Mouse (Mus musculus): ENCODE data around the gene Npas3. TPM values are rescaled to one million over a fixed set of nuclear protein-coding genes. Genes with fewer than 3 reads are reported as not detected.

Gene Npas3
- polyA plus RNA-seq, 1 experiment from 2014 or later = 7.2 TPM

DNA sequence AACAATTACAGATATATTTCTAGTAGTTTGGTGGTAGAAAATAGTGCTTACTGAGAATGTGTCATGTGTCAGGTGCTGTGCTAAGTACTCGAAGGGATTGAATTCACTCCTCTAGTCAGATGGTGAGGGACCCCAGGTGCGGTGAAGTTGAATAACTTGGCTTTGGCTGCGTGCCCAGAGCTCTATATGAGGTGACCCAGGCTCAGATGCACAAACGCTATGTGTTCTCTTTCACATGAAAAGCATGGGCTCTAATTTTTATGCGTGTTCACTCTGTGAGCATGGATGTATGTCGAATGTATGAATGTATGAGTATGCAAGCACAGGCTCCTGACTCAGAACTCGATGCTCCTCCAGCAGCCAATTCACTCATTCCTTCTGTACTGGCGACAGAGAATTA, 199.0 kb downstream of the Npas3 start:
- Histone ChIP-seq H3K9me3 (no peaks in the 10 kb centered on the region), H3K27me3 (ENCODE audit: poor library complexity, severe bottlenecking) (peaks cover 8% of the 10 kb centered on the region; the same call in 1 of the 2 replicates), H3K4me3 (no peak overlapping the region), H3K4me1 (peaks cover 55% of the 10 kb centered on the region), H3K27ac (peak overlapping the region; percentile 52; the same call in 1 of the 2 replicates), H3K36me3 (replicated peaks) (no peaks in the 10 kb centered on the region)
- 56% methylated on average over 8 of the region's 8 CpGs for WGBS
- peak; percentile 23 for DNase-seq (ENCODE audit: extremely low spot score, low spot score)

GRCm38 (mm10) chr12:53448040-53448439, 199.6 kb downstream of the Npas3 start:
- H3K4me3 ChIP-seq = no peak overlapping the region
- H3K4me1 ChIP-seq = peaks cover 55% of the 10 kb centered on the region
- DNase-seq (ENCODE audit: extremely low spot score, low spot score) = peak; percentile 49
- WGBS = 6% methylated on average over 3 of the region's 3 CpGs
- no peaks in the 10 kb centered on the region for H3K36me3 ChIP-seq (replicated peaks)
- H3K9me3 ChIP-seq = no peaks in the 10 kb centered on the region
- H3K27me3 ChIP-seq (ENCODE audit: poor library complexity, severe bottlenecking) = peaks cover 8% of the 10 kb centered on the region; the same call in 1 of the 2 replicates
- H3K27ac ChIP-seq = peak overlapping the region; percentile 52

DNA sequence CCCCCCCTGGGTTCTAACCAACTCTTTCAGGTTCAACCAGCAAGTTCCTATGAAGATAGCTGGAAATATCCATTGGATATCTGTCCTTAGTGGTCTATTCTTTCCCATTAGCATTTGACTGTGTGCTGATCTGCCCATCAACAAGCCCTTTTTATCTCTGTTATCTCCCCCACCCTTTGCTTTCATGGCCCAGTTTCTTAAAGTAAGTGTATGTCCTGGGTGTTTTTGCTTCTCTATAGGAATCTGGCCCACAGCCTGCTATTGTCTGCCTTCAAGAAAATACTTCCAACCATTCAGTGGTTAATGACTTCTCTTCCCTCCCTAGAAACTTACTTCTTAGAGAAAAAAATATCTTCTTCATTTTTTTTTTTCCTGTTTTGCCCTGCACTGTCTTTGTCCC, 219.1 kb downstream of the Npas3 start:
- H3K36me3 ChIP-seq (replicated peaks) = no peaks in the 10 kb centered on the region
- H3K4me1 ChIP-seq = no peaks in the 10 kb centered on the region
- no peak for DNase-seq (ENCODE audit: extremely low spot score, low spot score)
- H3K27ac ChIP-seq = no peak overlapping the region
- H3K27me3 ChIP-seq (ENCODE audit: poor library complexity, severe bottlenecking) = no peaks in the 10 kb centered on the region
- no peaks in the 10 kb centered on the region for H3K9me3 ChIP-seq
- no peak overlapping the region for H3K4me3 ChIP-seq

DNA sequence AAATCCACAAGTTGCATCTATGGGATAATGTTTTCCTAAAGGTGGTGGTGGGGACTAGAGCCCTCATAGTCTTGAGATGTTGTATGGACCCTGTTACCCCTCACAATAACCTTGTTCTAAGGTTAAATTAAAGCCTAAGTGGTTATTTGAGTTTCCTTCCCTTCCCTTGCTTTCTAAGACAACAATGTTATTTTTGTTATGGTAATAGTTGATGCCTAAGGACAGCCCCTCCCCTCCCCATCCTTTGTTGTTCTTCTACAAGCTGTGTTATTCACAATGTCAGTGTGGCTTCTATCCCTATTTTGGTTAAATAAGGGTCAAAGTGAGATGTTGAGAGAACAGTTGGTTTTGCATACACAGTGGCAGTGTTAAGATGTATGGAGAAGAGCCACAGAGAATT, 226.0 kb downstream of the Npas3 start:
- Histone ChIP-seq H3K9me3 (no peaks in the 10 kb centered on the region), H3K4me1 (peaks cover 11% of the 10 kb centered on the region), H3K36me3 (replicated peaks) (no peaks in the 10 kb centered on the region), H3K4me3 (no peak overlapping the region), H3K27ac (no peak overlapping the region), H3K27me3 (ENCODE audit: poor library complexity, severe bottlenecking) (no peaks in the 10 kb centered on the region)
- DNase-seq (ENCODE audit: extremely low spot score, low spot score) = no peak

GRCm38 (mm10) chr12:53484924-53485323, 236.4 kb downstream of the Npas3 start:
- Histone ChIP-seq H3K36me3 (replicated peaks) (no peaks in the 10 kb centered on the region), H3K4me3 (no peak overlapping the region), H3K4me1 (0 out of 2 replicates have a peak, but pooled peaks cover 3% of the 10 kb centered on the region), H3K27me3 (ENCODE audit: poor library complexity, severe bottlenecking) (no peaks in the 10 kb centered on the region), H3K27ac (no peak overlapping the region), H3K9me3 (no peaks in the 10 kb centered on the region)
- WGBS = 94% methylated on average over 6 of the region's 6 CpGs
- no peak for DNase-seq (ENCODE audit: extremely low spot score, low spot score)

GRCm38 (mm10) chr12:53496386-53496785, 247.9 kb downstream of the Npas3 start:
- H3K9me3 ChIP-seq = no peaks in the 10 kb centered on the region
- no peaks in the 10 kb centered on the region for H3K27me3 ChIP-seq (ENCODE audit: poor library complexity, severe bottlenecking)
- DNase-seq (ENCODE audit: extremely low spot score, low spot score) = no peak
- no peak overlapping the region for H3K27ac ChIP-seq
- peaks cover 37% of the 10 kb centered on the region for H3K4me1 ChIP-seq
- peaks cover 6% of the 10 kb centered on the region; the same call in 1 of the 2 replicates for H3K36me3 ChIP-seq (replicated peaks)
- no peak overlapping the region for H3K4me3 ChIP-seq

DNA sequence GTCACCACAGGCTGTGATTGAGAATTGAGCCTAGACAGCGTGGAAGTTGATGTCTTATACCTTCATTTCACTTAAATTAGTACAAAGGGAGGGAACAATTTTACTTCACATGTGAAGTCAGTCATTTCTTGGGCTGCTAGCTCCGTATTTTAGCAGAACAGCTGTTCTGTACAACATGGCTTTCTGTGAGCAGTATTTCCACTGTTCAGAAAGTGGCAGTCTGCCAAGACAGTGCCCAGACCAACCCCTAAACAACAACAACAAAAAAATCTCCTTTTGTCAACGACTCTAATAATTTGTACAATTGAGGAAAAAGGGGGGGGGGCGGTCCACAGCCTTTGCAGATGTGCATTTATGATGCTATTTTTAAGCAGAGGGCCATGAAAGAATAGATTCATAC, 266.4 kb downstream of the Npas3 start:
- H3K4me3 ChIP-seq = no peak overlapping the region
- WGBS = 82% methylated on average over 4 of the region's 4 CpGs

GRCm38 (mm10) chr12:53519556-53519955, 271.1 kb downstream of the Npas3 start:
- no peaks in the 10 kb centered on the region for H3K27me3 ChIP-seq (ENCODE audit: poor library complexity, severe bottlenecking)
- 93% methylated on average over 4 of the region's 4 CpGs for WGBS
- no peak overlapping the region for H3K27ac ChIP-seq
- peaks cover 7% of the 10 kb centered on the region; the same call in 1 of the 2 replicates for H3K4me1 ChIP-seq
- H3K4me3 ChIP-seq = no peak overlapping the region
- no peaks in the 10 kb centered on the region for H3K9me3 ChIP-seq
- no peaks in the 10 kb centered on the region for H3K36me3 ChIP-seq (replicated peaks)
- no peak for DNase-seq (ENCODE audit: extremely low spot score, low spot score)

More for the DNA sequence above, 266.4 kb downstream of the Npas3 start:
- H3K27ac ChIP-seq = no peak overlapping the region
- DNase-seq (ENCODE audit: extremely low spot score, low spot score) = no peak
- H3K27me3 ChIP-seq (ENCODE audit: poor library complexity, severe bottlenecking) = no peaks in the 10 kb centered on the region
- H3K36me3 ChIP-seq (replicated peaks) = no peaks in the 10 kb centered on the region
- H3K9me3 ChIP-seq = peaks cover 3% of the 10 kb centered on the region; the same call in 1 of the 2 replicates
- H3K4me1 ChIP-seq = no peaks in the 10 kb centered on the region

DNA sequence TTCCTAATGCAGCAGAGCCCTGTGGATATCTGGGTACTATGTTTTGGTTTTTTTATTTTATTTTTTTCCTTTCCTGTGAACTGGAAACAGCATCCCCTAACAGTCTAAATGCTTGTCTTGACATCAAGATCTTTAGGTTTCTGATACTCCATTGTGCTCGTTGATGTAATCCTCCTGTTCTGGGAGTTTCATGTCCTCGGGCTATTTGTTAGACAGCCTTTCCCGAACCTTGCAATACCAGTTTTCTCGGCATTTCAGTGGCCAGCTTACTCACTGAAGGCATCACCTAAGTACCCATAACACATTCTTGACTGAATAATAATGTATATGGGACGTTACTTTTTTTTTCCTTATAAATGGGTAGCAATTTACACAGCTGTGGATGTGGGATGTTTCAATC, 274.2 kb downstream of the Npas3 start:
- H3K27me3 ChIP-seq (ENCODE audit: poor library complexity, severe bottlenecking) = no peaks in the 10 kb centered on the region
- H3K4me1 ChIP-seq = peaks cover 30% of the 10 kb centered on the region
- 60% methylated on average over 5 of the region's 5 CpGs for WGBS
- H3K36me3 ChIP-seq (replicated peaks) = no peaks in the 10 kb centered on the region
- no peaks in the 10 kb centered on the region for H3K9me3 ChIP-seq
- no peak for DNase-seq (ENCODE audit: extremely low spot score, low spot score)
- no peak overlapping the region for H3K27ac ChIP-seq
- H3K4me3 ChIP-seq = no peak overlapping the region

GRCm38 (mm10) chr12:53527046-53527445, 278.6 kb downstream of the Npas3 start:
- DNase-seq (ENCODE audit: extremely low spot score, low spot score) = no peak
- Histone ChIP-seq H3K27ac (no peak overlapping the region), H3K4me3 (no peak overlapping the region), H3K27me3 (ENCODE audit: poor library complexity, severe bottlenecking) (no peaks in the 10 kb centered on the region), H3K9me3 (peaks cover 3% of the 10 kb centered on the region; the same call in 1 of the 2 replicates), H3K4me1 (peaks cover 31% of the 10 kb centered on the region), H3K36me3 (replicated peaks) (peaks cover 3% of the 10 kb centered on the region; the same call in 1 of the 2 replicates)
- WGBS = 87% methylated on average over 3 of the region's 3 CpGs

DNA sequence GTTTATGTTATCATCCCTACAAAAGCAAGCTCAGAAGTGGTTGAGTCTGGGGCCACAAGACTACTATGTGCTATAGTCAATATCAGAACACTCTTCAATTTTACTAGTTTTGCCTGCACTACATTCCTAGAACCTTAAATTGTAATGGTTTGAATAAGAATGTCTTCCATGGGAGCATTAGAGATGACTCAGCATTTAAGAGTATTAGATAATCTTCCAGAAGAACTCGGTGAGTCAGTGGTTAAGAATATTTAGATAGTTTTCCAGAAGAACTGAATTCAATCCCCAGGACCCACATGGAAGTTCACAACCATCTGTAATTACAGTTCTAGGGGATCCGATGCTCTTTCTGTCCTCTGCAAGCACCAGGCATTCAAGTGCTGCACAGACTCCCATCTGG, 280.9 kb downstream of the Npas3 start:
- no peak for DNase-seq (ENCODE audit: extremely low spot score, low spot score)
- Histone ChIP-seq H3K36me3 (replicated peaks) (peaks cover 5% of the 10 kb centered on the region; the same call in 1 of the 2 replicates), H3K4me3 (no peak overlapping the region), H3K27ac (no peak overlapping the region), H3K27me3 (ENCODE audit: poor library complexity, severe bottlenecking) (no peaks in the 10 kb centered on the region), H3K4me1 (peaks cover 27% of the 10 kb centered on the region), H3K9me3 (peaks cover 3% of the 10 kb centered on the region; the same call in 1 of the 2 replicates)
- WGBS = 93% methylated on average over 2 of the region's 2 CpGs

GRCm38 (mm10) chr12:53536816-53537215, 288.3 kb downstream of the Npas3 start:
- Histone ChIP-seq H3K4me1 (peaks cover 24% of the 10 kb centered on the region), H3K36me3 (replicated peaks) (peaks cover 5% of the 10 kb centered on the region; the same call in 1 of the 2 replicates), H3K9me3 (peaks cover 2% of the 10 kb centered on the region; the same call in 1 of the 2 replicates), H3K4me3 (no peak overlapping the region), H3K27ac (no peak overlapping the region), H3K27me3 (ENCODE audit: poor library complexity, severe bottlenecking) (no peaks in the 10 kb centered on the region)
- 15% methylated on average over 5 of the region's 5 CpGs for WGBS
- no peak for DNase-seq (ENCODE audit: extremely low spot score, low spot score)

GRCm38 (mm10) chr12:53556359-53556758, 307.9 kb downstream of the Npas3 start:
- 97% methylated on average over 2 of the region's 2 CpGs for WGBS
- no peak overlapping the region for H3K27ac ChIP-seq
- H3K36me3 ChIP-seq (replicated peaks) = no peaks in the 10 kb centered on the region
- no peak overlapping the region for H3K4me3 ChIP-seq
- H3K4me1 ChIP-seq = peaks cover 20% of the 10 kb centered on the region; the same call in 1 of the 2 replicates
- H3K27me3 ChIP-seq (ENCODE audit: poor library complexity, severe bottlenecking) = no peaks in the 10 kb centered on the region
- H3K9me3 ChIP-seq = no peaks in the 10 kb centered on the region
- no peak for DNase-seq (ENCODE audit: extremely low spot score, low spot score)

- no peaks in the 10 kb centered on the region for H3K27me3 ChIP-seq (ENCODE audit: poor library complexity, severe bottlenecking)
These were observed 309.8 kb downstream of the Npas3 start for GRCm38 (mm10) chr12:53558259-53558658.

More at GRCm38 (mm10) chr12:53558259-53558658, 309.8 kb downstream of the Npas3 start:
- H3K9me3 ChIP-seq = no peaks in the 10 kb centered on the region
- WGBS = 89% methylated on average over 1 of the region's 1 CpGs
- H3K27ac ChIP-seq = no peak overlapping the region
- H3K4me3 ChIP-seq = no peak overlapping the region
- peaks cover 20% of the 10 kb centered on the region; the same call in 1 of the 2 replicates for H3K4me1 ChIP-seq
- no peaks in the 10 kb centered on the region for H3K36me3 ChIP-seq (replicated peaks)
- DNase-seq (ENCODE audit: extremely low spot score, low spot score) = no peak

Measured in forebrain, embryonic 10.5 days (tissue).